Mouse (Mus musculus): Measurements from ENCODE around the gene Pole4. TPM values are rescaled to one million over a fixed set of nuclear protein-coding genes. Genes with fewer than 3 reads are reported as not detected.

Gene Pole4
- total RNA-seq, 4 experiments from 2014 or later = 15.0 to 19.2 (median 17.6) TPM

GRCm38 (mm10) chr6:82613201-82613600 is 92.0 kb downstream of the Pole4 start:
- no peak for DNase-seq (ENCODE audit: low spot score)

GRCm38 (mm10) chr6:82611049-82611448 is 94.1 kb downstream of the Pole4 start:
- no peak for DNase-seq (ENCODE audit: low spot score)

GRCm38 (mm10) chr6:82609339-82609926 is 95.7 kb downstream of the Pole4 start:
- DNase-seq (ENCODE audit: low spot score) = no peak

GRCm38 (mm10) chr6:82608756-82609155 is 96.4 kb downstream of the Pole4 start:
- no peak for DNase-seq (ENCODE audit: low spot score)

- DNase-seq (ENCODE audit: low spot score) = no peak
Measured at GRCm38 (mm10) chr6:82604791-82605190, 100.4 kb downstream of the Pole4 start.

- no peak for DNase-seq (ENCODE audit: low spot score)
Measured at GRCm38 (mm10) chr6:82603665-82604064, 101.5 kb downstream of the Pole4 start.

GRCm38 (mm10) chr6:82603228-82603627 is 101.9 kb downstream of the Pole4 start:
- no peak for DNase-seq (ENCODE audit: low spot score)

GRCm38 (mm10) chr6:82595461-82596090 is 109.6 kb downstream of the Pole4 start:
- no peak for DNase-seq (ENCODE audit: low spot score)

- DNase-seq (ENCODE audit: low spot score) = peak; percentile 13
Measured at GRCm38 (mm10) chr6:82589387-82589786, 115.8 kb downstream of the Pole4 start.

- DNase-seq (ENCODE audit: low spot score) = no peak
Measured at GRCm38 (mm10) chr6:82585396-82585795, 119.8 kb downstream of the Pole4 start.

GRCm38 (mm10) chr6:82575445-82575844 is 129.7 kb downstream of the Pole4 start:
- DNase-seq (ENCODE audit: low spot score) = no peak

Other genes starting within 250 kb of the Pole4 start
- gene Hk2, start 69.1 kb upstream of the Pole4 start, total RNA-seq (2022) = 100 to 1,000 TPM; 393 to 406 (median 396) TPM
- under 1 TPM in 3 of 4 experiments, not detected in 1; 0.17 to 0.31 (median 0.22) TPM for gene Sema4f, start 234.4 kb upstream of the Pole4 start, total RNA-seq (2022)
- not detected for gene M1ap, start 241.5 kb upstream of the Pole4 start, total RNA-seq (2022)